Mouse (Mus musculus): ENCODE measurements around the gene Mmachc. TPM values are rescaled to one million over a fixed set of nuclear protein-coding genes. Genes with fewer than 3 reads are reported as not detected.
"Not testable (repeated sequence)": the region's sequence is repeated elsewhere in the genome, so short reads cannot be mapped to it uniquely, and the experiment has no call there.

The Mmachc gene
- polyA plus RNA-seq, 1 experiment from 2014 or later, result 26.4 TPM

DNA sequence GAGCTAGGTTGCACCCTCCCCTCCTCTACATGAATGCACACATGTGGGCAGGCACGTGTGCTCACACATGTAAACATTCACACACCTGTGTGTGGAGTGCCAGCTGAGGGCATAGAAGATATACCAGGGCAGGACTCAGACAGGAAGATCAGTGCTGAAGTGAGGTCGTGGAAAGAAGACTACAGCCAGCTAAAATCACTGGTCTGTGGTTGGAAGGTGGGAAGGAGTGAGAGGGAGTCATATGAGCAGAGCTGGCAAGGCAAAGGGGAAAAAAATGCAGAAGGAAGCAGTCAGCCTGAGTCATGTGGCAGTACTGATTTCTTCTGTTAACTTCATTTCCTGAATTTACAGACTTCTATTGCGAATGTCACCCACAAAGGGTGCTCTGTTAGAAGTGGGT, 40.1 kb downstream of the Mmachc start:
- no peaks in the 10 kb centered on the region for H3K27me3 ChIP-seq
- H3K36me3 ChIP-seq, result no peaks in the 10 kb centered on the region
- no peak overlapping the region for H3K4me2 ChIP-seq (replicated peaks)
- H3K9me3 ChIP-seq, result no peaks in the 10 kb centered on the region
- no peak overlapping the region for H3K4me3 ChIP-seq
- no peaks in the 10 kb centered on the region for H3K4me1 ChIP-seq
- no peak overlapping the region for H3K27ac ChIP-seq
- H3K9ac ChIP-seq, result no peak overlapping the region
- WGBS, result 63% methylated on average over 3 of the region's 3 CpGs
- no peak for ATAC-seq (ENCODE audit: insufficient number of reproducible peaks, insufficient read depth, low FRiP score, low TSS enrichment)

- ATAC-seq (ENCODE audit: insufficient number of reproducible peaks, insufficient read depth, low FRiP score, low TSS enrichment), result no peak
- Histone ChIP-seq H3K4me1 (no peaks in the 10 kb centered on the region), H3K9ac (no peak overlapping the region), H3K36me3 (no peaks in the 10 kb centered on the region), H3K4me3 (no peak overlapping the region), H3K27me3 (no peaks in the 10 kb centered on the region), H3K4me2 (replicated peaks) (no peak overlapping the region), H3K27ac (no peak overlapping the region), H3K9me3 (no peaks in the 10 kb centered on the region)
- WGBS, result 74% methylated on average over 4 of the region's 4 CpGs
These were observed 41.6 kb downstream of the Mmachc start for GRCm38 (mm10) chr4:116666625-116667024.

GRCm38 (mm10) chr4:116661998-116662397, 46.2 kb downstream of the Mmachc start:
- ATAC-seq (ENCODE audit: insufficient number of reproducible peaks, insufficient read depth, low FRiP score, low TSS enrichment), result no peak
- Histone ChIP-seq H3K9me3 (no peaks in the 10 kb centered on the region), H3K27me3 (no peaks in the 10 kb centered on the region), H3K4me1 (no peaks in the 10 kb centered on the region), H3K27ac (no peak overlapping the region), H3K36me3 (no peaks in the 10 kb centered on the region), H3K4me2 (replicated peaks) (no peak overlapping the region), H3K4me3 (no peak overlapping the region), H3K9ac (no peak overlapping the region)
- 85% methylated on average over 1 of the region's 1 CpGs for WGBS

DNA sequence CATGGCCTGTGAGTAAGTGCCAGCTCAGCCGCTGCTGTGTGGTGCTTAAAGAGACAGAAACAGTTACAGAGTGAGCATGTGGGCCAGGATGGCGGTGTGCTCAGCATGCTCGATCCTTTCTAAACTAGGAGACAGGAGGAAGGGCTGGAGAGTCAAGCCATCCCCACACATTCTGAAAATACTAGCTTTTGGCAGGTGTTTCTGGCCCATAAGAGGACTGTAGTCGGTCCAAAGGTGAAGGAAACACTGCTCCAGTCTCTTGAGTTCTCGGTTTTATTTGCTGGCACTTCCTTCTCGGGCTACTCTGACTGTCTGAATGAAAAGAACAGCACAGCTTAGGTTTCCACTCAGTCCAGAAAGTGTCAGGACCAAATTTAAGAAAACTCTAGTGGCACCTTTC, 47.4 kb downstream of the Mmachc start:
- H3K9me3 ChIP-seq, result no peaks in the 10 kb centered on the region
- no peak overlapping the region for H3K27ac ChIP-seq
- 71% methylated on average over 6 of the region's 6 CpGs for WGBS
- H3K4me2 ChIP-seq (replicated peaks), result no peak overlapping the region
- no peaks in the 10 kb centered on the region for H3K36me3 ChIP-seq
- H3K4me1 ChIP-seq, result no peaks in the 10 kb centered on the region
- no peaks in the 10 kb centered on the region for H3K27me3 ChIP-seq
- no peak for ATAC-seq (ENCODE audit: insufficient number of reproducible peaks, insufficient read depth, low FRiP score, low TSS enrichment)
- H3K4me3 ChIP-seq, result no peak overlapping the region
- no peak overlapping the region for H3K9ac ChIP-seq

GRCm38 (mm10) chr4:116659916-116660315, 48.3 kb downstream of the Mmachc start:
- H3K27ac ChIP-seq; H3K4me3 ChIP-seq; H3K9ac ChIP-seq; H3K4me1 ChIP-seq; H3K4me2 ChIP-seq (replicated peaks); H3K36me3 ChIP-seq; ATAC-seq (ENCODE audit: insufficient number of reproducible peaks, insufficient read depth, low FRiP score, low TSS enrichment); H3K9me3 ChIP-seq; H3K27me3 ChIP-seq: not testable (repeated sequence)
- 88% methylated on average over 6 of the region's 6 CpGs for WGBS

DNA sequence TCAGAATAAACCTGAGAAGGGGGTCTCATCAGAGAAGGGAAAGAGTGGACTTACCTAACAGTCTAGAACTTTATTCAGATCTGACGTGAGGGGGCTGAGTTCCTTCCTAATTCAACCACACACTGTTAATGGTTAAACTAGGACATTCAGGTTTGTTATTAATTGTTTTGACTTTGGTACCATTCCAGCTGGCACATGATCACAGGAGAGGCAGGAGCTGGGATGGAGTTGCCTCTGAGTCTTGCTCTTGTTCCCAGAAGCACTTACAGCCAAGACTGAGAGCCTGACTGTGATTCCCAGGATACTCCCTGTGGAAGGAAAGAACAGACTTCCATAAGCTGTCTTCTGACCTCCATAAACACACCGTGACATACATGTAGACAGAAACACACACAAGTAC, 48.7 kb downstream of the Mmachc start:
- H3K27ac ChIP-seq, result no peak overlapping the region
- ATAC-seq (ENCODE audit: insufficient number of reproducible peaks, insufficient read depth, low FRiP score, low TSS enrichment), result no peak
- no peaks in the 10 kb centered on the region for H3K4me1 ChIP-seq
- no peaks in the 10 kb centered on the region for H3K9me3 ChIP-seq
- H3K36me3 ChIP-seq, result no peaks in the 10 kb centered on the region
- H3K4me3 ChIP-seq, result no peak overlapping the region
- no peak overlapping the region for H3K4me2 ChIP-seq (replicated peaks)
- no peak overlapping the region for H3K9ac ChIP-seq
- WGBS, result 81% methylated on average over 2 of the region's 2 CpGs
- H3K27me3 ChIP-seq, result no peaks in the 10 kb centered on the region

- Histone ChIP-seq H3K9me3 (no peaks in the 10 kb centered on the region), H3K27ac (no peak overlapping the region), H3K4me1 (no peaks in the 10 kb centered on the region), H3K27me3 (no peaks in the 10 kb centered on the region), H3K4me3 (no peak overlapping the region), H3K4me2 (replicated peaks) (no peak overlapping the region), H3K36me3 (no peaks in the 10 kb centered on the region), H3K9ac (no peak overlapping the region)
- no peak for ATAC-seq (ENCODE audit: insufficient number of reproducible peaks, insufficient read depth, low FRiP score, low TSS enrichment)
- WGBS, result 37% methylated on average over 3 of the region's 3 CpGs
These were observed 50.2 kb downstream of the Mmachc start for GRCm38 (mm10) chr4:116657971-116658370.

DNA sequence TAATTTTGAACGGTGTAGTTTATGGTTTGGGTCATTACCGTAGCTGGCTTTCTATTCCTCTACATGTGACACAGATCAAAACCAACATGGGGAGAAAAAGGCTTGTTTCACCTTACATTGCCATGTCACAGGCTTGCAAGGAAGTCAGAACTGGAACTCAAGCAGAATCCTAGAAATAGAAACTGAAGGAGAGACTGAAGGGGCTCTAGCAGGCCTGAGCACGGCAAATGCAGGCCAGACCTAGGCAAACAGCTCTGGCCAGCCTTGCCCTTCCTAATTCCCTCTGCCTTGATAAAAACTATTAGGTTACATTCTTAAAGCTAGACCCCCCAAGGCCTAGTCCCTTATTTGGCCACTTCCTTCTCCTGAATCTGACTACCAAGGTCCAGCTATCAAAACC, 52.5 kb downstream of the Mmachc start:
- H3K4me1 ChIP-seq, result no peaks in the 10 kb centered on the region
- no peaks in the 10 kb centered on the region for H3K9me3 ChIP-seq
- H3K36me3 ChIP-seq, result no peaks in the 10 kb centered on the region
- WGBS, result 53% methylated on average over 3 of the region's 3 CpGs
- no peaks in the 10 kb centered on the region for H3K27me3 ChIP-seq
- H3K4me3 ChIP-seq, result no peak overlapping the region
- no peak for ATAC-seq (ENCODE audit: insufficient number of reproducible peaks, insufficient read depth, low FRiP score, low TSS enrichment)
- H3K4me2 ChIP-seq (replicated peaks), result no peak overlapping the region
- no peak overlapping the region for H3K27ac ChIP-seq
- H3K9ac ChIP-seq, result no peak overlapping the region

DNA sequence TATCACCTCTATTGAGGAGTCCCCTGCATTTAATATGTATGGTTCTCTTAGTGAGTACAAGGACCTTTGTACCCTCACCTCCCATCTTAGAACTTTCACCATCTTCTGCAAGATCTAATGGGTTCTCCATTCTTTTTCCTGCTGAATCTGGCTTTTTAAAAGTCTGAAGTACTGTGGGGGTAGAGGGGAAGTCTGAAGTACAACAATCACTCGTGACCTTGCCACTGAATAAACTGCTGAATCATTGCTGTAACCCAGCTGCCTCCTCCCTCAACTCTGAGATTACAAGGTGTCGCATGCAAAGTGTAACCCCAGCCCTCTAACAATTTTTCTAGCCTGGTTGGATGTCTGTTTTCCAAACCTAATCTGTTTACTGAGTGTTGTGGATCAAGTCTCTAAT, 53.1 kb downstream of the Mmachc start:
- H3K27me3 ChIP-seq, result no peaks in the 10 kb centered on the region
- WGBS, result 70% methylated on average over 2 of the region's 2 CpGs
- no peaks in the 10 kb centered on the region for H3K9me3 ChIP-seq
- H3K4me2 ChIP-seq (replicated peaks), result no peak overlapping the region
- H3K27ac ChIP-seq, result no peak overlapping the region
- ATAC-seq (ENCODE audit: insufficient number of reproducible peaks, insufficient read depth, low FRiP score, low TSS enrichment), result no peak
- peaks cover 1% of the 10 kb centered on the region for H3K4me1 ChIP-seq
- H3K9ac ChIP-seq, result no peak overlapping the region
- no peaks in the 10 kb centered on the region for H3K36me3 ChIP-seq
- H3K4me3 ChIP-seq, result no peak overlapping the region

DNA sequence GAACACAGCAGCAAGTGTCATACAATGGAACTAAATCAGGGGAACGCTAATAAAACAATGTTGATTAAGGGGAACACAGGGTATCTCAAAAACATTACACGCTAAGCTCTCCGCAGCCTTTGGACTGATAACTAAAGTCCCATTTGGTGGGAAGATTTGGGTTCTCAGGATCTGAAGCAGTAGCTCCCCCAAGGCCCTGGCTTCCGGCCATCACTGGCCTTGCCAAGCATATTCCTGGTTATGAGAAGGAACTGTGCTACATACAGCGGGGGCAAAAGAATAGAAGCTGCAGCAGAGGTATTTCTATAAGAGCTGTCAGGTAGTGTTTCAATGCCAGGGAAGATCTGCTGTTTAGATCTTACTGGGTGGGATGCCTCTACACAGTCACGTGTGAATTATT, 55.0 kb downstream of the Mmachc start:
- Histone ChIP-seq H3K4me2 (replicated peaks) (no peak overlapping the region), H3K36me3 (peaks cover 13% of the 10 kb centered on the region; the same call in 1 of the 2 replicates), H3K27me3 (no peaks in the 10 kb centered on the region), H3K9me3 (no peaks in the 10 kb centered on the region), H3K9ac (no peak overlapping the region), H3K4me3 (no peak overlapping the region), H3K4me1 (peaks cover 16% of the 10 kb centered on the region), H3K27ac (no peak overlapping the region)
- ATAC-seq (ENCODE audit: insufficient number of reproducible peaks, insufficient read depth, low FRiP score, low TSS enrichment), result no peak
- 85% methylated on average over 6 of the region's 6 CpGs for WGBS

Other genes with a start within 250 kb of the Mmachc start
- gene Mast2, start 244.2 kb downstream of the Mmachc start, polyA plus RNA-seq (2016; fragmentation: Nextera tagmentation; extraction: Ambion mirVana), result 21.7 and 24.9 TPM in 2 replicates
- 16.1 and 16.2 TPM in 2 replicates for gene Ipp, start 200.9 kb downstream of the Mmachc start, polyA plus RNA-seq (2016; fragmentation: Nextera tagmentation; extraction: Ambion mirVana)
- gene Tmem69, start 152.5 kb downstream of the Mmachc start, polyA plus RNA-seq (2016; fragmentation: Nextera tagmentation; extraction: Ambion mirVana), result 21.5 and 21.6 TPM in 2 replicates
- 34.4 and 35.1 TPM in 2 replicates for gene Gpbp1l1, start 150.7 kb downstream of the Mmachc start, polyA plus RNA-seq (2016; fragmentation: Nextera tagmentation; extraction: Ambion mirVana)
- gene Ccdc17, start 111.8 kb downstream of the Mmachc start, polyA plus RNA-seq (2016; fragmentation: Nextera tagmentation; extraction: Ambion mirVana), result 2.5 and 3.1 TPM in 2 replicates
- gene Nasp, start 80.5 kb downstream of the Mmachc start, polyA plus RNA-seq (2016; fragmentation: Nextera tagmentation; extraction: Ambion mirVana), result 246 and 256 TPM in 2 replicates
- gene Akr1a1, start 56.7 kb downstream of the Mmachc start, polyA plus RNA-seq (2016; fragmentation: Nextera tagmentation; extraction: Ambion mirVana), result 689 and 706 TPM in 2 replicates
- 1,087 and 1,115 TPM in 2 replicates for gene Prdx1, start 22.9 kb downstream of the Mmachc start, polyA plus RNA-seq (2016; fragmentation: Nextera tagmentation; extraction: Ambion mirVana)
- 25.2 and 26.3 TPM in 2 replicates for gene Ccdc163, start 103 bp upstream of the Mmachc start, polyA plus RNA-seq (2016; fragmentation: Nextera tagmentation; extraction: Ambion mirVana)
- 11.8 TPM in 2 replicates for gene Tesk2, start 12.5 kb upstream of the Mmachc start, polyA plus RNA-seq (2016; fragmentation: Nextera tagmentation; extraction: Ambion mirVana)
- 37.7 and 37.9 TPM in 2 replicates for gene Toe1, start 99.2 kb upstream of the Mmachc start, polyA plus RNA-seq (2016; fragmentation: Nextera tagmentation; extraction: Ambion mirVana)
- 20.1 and 20.7 TPM in 2 replicates for gene Mutyh, start 99.3 kb upstream of the Mmachc start, polyA plus RNA-seq (2016; fragmentation: Nextera tagmentation; extraction: Ambion mirVana)
- gene Hpdl, start 113.3 kb upstream of the Mmachc start, polyA plus RNA-seq (2016; fragmentation: Nextera tagmentation; extraction: Ambion mirVana), result 1.1 and 1.5 TPM in 2 replicates
- 1.3 and 1.5 TPM in 2 replicates for gene Zswim5, start 169.0 kb upstream of the Mmachc start, polyA plus RNA-seq (2016; fragmentation: Nextera tagmentation; extraction: Ambion mirVana)

Measured in embryonic facial prominence, embryonic 12.5 days (tissue).